Mouse (Mus musculus): Measurements from ENCODE around the gene Fyn.

DNA sequence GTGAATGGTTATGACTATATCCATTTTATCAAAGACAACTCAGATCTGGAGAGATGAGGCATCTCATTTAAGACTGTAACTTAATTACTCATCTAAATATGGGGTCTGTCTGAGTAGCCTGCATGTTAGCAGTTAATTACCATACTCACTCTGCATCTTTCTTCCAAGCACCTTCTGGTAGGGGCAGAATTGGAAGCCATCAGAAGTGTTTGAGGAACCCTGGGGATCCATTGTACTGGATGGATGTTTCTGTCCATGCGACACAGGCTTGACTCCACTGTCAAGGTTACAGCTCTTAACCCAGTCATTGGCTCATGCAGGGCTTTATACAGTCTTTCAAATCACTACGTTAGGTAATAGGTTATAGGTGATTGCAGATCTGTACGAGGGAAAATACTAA is 57.4 kb downstream of the Fyn start:
- TF ChIP-seq POLR2A (IDR thresholded peaks at IDR 0.05; ENCODE audit: borderline replicate concordance, extremely low read depth, low read depth, low read length) (no peak), CTCF (IDR thresholded peaks at IDR 0.05; ENCODE audit: insufficient read depth, low read length) (no peak)

Measured in lung, adult 2 months (tissue).